Mouse (Mus musculus) adrenal gland, adult 18-20 months (tissue): ENCODE measurements at regions not wholly inside any gene's neighbourhood (a gene's known extent, or its start where the extent isn't known, plus 50 kb on each side); places are given as distances from the start of the nearest gene placed in this dataset.

Experiments used
- DNase-seq, 2 experiments: peaks; one replicate each; pipeline ENCODE4 v3.0.0; 2021 to 2022; ENCODE audit warnings: low spot score in 2 of 2

DNA sequence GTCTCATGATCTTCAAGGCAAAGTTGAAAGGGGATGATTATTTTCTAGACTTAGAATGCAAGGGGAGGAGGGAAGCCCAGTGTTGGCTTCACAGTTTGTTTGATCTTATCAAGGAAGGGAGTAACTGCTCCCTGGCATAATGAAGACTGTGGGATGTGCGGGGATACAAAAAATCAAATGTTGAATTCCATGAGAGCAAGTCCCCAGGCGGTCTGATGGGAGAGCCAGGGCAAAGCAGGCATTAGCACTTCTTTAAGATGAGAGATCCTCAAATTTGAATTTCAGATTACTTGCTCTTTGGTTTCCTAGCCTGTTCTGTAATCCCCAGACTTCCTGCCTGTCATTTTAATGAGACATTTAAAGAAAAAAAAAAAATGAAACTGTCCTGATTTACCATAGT is 525.6 kb upstream of the Man1a start:
- DNase-seq, result no peak

DNA sequence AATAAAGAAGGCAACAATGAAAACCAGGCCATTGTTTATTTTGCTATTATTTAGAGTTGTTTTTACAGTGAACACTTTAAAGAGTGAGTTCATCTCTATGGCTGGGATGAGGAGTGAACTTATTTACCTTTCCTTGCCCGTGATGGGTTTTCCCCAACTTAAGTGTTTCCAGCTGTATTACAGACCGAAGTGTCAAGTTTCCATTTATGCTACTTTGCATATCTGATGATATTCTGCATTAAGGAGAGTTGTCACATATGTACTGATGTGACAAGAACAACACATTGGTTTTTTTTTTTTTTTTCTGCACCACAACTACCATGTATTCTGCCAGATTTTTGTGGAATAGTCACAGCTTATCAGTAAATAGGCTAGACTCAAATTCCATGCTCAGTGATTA is 518.7 kb upstream of the Man1a start:
- DNase-seq, result no peak

DNA sequence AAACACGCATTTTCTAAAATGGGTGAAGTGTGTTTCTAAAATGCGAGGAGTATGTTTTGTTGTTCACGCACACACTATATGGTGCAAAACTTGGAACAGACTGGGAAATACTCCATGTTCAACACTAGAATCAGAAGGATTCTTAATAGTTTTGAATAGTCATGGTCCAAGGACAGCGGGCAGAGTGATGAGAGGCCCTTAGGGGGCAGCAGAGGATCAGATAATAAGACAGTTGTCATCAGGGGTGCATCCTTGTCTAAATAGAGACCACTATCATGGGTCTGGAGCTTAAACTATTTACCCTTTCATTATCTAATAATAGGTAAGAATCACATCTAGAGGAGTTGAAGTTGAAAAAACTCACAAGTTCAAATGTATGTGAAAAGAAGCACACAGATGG is 482.2 kb upstream of the Man1a start:
- DNase-seq, result peak in 1 of 2 experiments; percentile 32

DNA sequence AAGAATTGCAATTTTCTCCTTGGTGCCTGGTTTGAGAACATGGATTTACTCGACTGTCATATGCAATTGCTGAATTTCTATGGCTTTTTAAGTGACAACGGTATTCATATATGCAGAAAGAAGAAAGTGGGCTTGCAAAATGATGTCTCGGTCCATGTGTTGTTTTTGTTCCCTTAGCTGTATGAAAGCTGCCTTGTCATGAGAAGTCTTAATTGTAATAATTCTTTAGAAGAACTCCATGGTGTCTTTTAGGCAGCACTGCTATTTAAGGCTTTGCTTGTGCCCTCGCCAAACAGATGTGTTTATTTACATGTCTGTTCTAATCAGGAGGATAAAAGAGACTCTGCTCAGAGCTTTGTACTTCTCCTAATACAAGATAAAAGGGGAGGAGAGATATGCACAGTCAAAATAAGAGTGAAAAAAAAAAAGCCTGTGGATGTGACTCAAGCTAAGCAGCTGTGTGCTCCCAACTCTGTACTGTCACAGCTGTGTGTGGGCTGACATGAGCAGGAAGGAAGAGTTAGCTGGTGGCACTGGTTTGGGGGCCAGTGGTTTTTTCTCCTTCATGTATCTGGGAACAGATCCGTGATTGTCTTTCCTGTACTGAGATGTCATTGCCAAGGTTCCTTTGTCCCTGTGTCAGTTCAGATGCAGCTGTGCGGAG is 475.5 kb upstream of the Man1a start:
- no peak for DNase-seq

DNA sequence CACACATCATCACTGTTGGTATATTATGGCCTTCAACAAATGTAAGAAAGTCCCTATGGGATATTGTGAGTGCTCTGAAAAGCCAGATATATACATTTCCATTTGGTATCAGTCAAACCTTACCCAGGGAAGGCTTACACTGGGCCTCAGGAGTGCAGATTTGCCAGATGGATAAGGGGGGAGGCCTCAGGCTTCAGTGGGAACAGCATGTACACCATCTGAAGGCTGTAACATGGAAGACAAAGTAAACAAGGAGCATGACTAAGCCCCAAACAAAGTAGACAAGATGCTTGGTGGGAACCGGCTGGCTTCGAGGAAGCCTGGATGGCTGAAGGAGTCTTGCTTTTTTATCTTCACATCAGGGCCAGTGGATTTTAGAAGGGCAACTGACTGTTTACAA is 474.3 kb upstream of the Man1a start:
- no peak for DNase-seq

DNA sequence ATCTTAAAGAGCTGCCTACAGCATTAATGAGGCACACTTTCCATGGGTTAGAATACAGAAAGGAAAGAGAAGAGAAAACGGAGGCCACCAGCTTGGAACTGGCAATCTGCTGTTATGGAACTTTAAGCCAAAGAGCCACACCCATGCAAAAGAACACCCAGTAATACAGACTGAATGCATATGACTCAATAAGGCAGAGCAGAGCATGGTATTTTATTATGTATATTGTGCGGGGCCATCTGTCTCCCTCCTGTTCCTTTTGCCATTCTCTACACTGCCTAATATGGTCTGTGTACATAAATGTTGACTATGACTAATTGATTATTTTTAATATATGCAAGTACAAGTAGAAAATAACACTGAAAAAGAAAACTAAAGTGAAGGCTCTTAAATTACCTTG is 472.6 kb upstream of the Man1a start:
- DNase-seq, result no peak

DNA sequence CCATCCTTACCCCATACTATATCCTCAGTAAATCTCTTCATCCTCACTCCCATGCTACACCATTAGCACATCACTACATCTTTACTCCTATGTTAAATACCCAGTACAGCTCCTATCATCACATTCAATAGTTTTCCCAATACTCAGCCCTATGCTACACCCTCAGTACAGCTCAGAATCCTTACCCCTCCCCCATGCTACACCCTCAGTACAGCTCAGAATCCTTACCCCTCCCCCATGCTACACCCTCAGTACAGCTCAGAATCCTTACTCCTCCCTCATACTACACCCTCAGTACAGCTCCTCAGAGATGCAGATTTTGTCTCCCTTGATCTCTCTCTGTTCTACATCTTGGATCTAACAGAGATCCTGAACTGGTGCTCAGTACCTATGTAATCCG is 472.1 kb upstream of the Man1a start:
- DNase-seq, result no peak

DNA sequence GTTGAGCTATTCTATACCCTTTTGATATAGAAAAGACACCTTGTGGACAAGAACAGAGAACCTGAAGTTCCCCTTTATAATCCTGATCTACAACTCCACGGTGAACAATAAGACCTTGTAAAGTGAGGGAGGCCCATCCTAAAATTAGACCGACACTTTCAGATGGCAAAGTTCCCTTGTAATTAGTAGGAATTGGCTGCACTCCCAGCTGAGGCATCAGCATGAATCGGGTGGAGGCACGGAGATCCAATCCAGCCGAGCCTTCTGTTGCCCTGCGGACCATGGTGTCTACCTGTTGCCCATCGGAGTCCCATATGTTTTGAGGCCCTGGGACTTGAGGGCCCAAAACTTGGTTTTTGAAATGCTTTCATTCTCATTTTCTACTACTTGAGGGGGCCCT is 456.2 kb upstream of the Man1a start:
- DNase-seq, result no peak

DNA sequence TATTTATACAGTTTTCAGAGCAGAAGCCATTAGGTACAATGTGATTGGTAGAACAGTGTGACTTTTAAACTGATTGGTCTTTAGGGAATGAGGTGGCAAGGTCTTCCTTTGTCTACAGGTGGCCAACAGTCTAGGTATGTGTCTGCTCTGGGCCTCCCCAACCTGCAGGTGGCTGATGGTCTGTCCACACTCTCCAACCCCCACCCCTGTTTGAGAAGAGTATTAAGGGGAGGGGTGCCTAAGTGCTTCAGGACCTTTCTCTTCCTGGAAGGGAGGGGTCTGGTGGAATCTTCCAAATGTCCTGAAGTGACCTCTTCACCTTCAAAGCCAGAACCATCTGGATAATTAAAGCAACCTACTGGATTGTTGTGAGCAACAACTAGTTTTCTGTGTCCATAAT is 434.4 kb upstream of the Man1a start:
- DNase-seq, result no peak

DNA sequence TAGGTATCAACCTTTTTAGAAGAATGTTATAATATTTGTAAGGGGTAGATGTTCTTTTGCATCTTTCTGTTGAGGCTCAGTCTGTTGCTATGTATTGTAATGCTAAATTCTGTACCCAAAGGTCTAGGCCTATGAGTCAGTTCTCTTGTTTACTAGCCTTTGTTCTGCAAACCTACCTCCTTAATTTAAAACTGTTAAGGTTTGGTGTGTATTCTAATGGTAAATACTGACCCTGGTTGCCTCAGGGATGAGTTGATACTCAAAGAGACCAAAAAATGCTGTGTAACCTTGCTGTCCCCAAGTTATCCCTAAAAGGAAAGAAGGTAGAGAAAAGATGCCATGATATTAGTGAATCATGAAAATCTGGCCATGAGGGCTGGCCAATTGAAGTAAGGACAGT is 433.4 kb upstream of the Man1a start:
- DNase-seq, result no peak
